Mouse (Mus musculus): Measurements from ENCODE around the gene Mief2.

Gene Mief2

DNA sequence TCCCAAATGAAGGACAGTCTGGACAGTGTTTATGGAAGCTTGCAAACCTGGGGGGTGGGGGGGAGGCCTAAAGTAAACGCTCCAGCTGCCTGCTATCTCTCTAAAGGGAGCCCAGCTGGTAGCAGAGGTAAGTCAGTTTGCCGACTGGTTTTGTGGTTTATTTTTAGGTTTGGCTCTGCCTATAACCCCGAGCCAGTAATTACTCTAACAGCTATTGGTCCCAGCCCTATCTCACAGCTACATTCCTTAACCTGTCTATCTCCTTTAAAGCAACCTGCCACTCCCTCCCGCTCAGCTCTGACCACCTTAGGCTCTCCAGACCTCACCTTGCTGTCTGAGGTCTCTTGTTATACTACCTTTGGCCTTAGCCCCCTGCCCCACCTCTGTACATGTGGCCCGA is 8.9 kb upstream of the Mief2 start:
- no peak for DNase-seq (ENCODE audit: low read depth, low spot score)

DNA sequence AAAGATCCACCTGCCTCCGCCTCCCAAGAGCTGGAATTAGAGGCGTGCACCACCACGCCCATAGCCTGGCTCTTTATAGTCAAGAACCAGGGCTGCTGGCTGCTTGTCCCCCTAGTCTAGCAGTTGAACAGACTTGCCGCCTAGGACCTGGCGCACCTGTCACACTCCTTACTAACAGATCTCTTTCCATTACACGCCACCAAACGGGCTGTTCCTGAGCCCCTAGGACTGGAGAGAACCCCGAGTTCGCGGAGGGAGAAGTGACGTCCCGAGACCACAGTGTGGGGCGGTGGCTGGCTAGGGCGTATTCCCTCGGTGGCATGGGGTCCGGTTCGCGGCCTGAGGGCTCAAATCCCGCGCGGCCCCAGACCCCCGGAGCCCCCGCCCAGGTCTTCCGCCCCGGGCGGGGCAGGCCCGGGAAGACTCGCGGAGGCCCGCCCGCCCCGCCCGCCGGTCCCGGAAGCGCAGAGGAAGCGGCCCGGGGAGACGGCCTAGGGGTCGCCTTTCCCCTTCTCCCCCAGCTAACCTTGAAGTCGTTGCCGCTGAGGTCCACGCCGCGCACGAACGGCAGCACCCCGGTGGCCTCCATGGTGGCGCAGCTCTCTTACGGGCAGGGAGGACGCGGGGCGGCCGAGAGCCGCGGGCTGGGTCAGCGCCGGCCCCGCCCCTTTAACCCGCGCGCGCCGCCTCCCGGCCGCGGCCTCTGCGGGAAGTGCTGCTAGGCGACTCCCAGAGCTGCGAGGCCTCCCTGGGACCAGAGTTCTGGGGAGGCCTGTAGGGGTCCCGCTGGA is 1.4 kb upstream of the Mief2 start, which contains the start of gene Flii:
Gene Flii, minus strand, starts transcription at position 663 of the 791 bp plus-strand sequence.
- DNase-seq (ENCODE audit: low read depth, low spot score): no peak

DNA sequence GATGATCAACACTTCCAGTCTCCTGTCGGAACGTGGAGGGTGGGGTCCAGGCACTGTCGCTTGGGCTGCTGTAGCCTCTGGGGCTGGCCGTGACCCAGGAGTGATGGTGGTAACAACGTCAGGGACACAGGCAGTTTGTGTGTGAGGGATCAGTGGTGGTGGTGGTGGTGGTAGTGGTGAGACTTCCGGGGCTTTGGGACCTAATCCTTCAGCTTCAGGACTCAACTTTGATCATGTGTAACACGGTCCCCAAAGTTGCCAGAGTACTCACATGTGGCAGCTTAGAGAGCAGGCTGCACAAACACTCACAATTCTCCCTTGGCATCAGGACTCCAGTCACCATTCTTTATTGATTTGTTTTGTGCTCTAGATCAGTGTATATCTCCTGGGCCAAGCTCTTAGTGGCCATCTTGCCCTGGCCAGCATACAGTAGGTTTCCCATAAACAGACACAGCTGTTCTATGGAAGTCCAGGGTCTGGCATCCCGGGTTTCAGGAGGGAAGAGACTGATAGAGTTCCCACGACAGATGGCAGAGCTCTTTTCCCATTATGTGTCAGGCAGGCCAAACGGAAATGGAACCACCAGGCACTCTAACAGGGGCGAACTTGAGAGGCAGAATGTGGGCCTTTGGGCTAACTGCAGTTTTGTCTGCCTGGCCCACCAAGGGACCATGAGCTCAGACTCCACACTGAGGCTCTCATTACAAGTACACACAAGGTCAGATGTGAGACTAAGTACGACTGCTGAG is 632 bp upstream of the Mief2 start:
- DNase-seq (ENCODE audit: low read depth, low spot score): no peak

DNA sequence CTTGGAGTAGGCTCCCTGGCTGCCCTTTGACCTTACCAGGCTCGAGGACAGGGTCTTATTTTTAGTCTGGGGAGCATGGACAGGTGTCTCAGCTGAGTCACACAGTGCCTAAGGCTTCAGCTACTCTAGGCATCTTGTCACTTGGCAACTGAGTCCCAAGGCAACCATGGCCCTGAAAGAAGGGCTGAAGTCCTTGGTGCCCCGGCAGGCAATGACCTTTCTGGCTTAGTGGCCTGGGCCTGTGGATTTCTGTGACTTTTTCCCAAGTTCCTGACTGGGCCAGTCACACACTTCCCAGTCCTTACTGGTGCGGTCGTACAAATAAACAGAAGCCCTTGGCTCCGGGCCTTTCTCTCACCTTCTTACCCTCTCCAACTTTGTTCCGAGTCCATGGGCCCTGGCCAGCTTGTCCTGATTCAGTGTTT is 1.0 kb downstream of the Mief2 start:
- DNase-seq (ENCODE audit: low read depth, low spot score): no peak

DNA sequence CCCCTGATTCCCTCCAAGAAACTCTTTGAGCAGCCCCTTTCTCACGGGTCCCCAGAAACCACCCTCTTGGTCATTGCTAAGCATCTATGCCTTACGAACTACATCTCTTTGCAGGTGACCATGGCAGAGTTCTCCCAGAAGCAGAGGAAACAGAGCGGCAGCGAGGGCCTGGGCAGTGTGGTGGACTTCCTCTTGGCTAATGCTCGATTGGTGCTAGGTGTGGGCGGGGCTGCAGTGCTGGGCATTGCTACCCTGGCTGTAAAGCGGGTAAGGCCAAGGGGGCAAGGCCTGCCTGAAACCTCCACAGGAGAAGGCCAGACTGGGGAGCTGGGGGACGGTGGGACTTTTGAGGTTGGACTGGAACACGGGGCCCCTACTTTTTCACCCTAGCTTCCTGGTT is 2.0 kb downstream of the Mief2 start:
- DNase-seq (ENCODE audit: low read depth, low spot score): no peak

DNA sequence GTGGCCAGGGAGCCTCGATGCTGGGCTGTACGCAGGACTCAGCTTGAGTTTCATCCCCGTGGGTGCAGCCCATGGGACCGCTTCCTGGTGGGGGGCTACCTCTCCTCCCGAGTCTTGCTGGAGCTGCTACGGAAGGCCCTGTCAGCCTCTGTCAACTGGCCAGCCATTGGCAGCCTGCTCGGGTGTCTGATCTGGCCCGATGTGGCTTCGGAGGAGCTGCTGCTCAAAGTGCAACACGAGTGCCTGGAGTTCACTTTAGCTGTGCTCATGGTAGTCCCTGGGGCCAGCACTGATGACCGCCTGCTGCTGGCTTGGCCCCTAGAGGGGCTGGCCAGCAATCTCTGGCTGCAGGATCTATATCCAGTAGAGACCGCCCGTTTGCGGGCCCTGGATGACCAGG is 3.1 kb downstream of the Mief2 start:
- DNase-seq (ENCODE audit: low read depth, low spot score): no peak

DNA sequence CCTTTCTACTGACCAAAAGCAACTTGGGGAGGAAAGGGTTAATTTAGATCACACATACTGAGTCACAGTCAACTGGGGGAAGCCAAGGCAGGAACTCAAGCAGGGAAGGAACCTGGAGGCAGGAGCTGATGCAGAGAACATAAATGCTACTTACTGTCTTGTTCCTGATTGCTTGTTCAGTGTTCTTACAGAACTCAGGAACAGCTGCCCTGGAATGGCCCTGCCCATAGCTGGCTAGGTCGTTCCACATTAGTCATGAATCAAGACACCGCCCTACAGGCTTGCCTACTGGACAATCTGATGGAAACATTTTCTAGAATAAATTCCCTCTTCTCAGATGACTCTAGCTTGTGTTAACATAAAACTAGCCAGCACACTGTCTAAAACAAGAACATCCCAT is 6.0 kb downstream of the Mief2 start:
- DNase-seq (ENCODE audit: low read depth, low spot score): no peak

DNA sequence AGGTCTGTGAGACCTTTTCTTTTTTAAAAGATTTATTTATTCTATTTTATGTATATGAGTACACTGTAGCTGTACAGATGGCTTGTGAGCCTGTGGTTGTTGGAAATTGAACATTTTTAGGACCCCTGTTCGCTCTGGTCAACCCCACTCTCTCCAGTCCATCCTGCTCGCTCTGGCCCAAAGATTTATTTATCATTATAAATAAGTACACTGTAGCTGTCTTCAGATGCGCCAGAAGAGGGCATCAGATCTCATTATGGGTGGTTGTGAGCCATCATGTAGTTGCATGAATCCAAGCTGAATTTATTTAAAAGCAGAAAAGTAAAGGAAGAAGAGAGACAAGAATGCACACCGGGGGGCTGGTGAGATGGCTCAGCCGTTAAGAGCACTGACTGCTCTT is 7.0 kb downstream of the Mief2 start:
- no peak for DNase-seq (ENCODE audit: low read depth, low spot score)

DNA sequence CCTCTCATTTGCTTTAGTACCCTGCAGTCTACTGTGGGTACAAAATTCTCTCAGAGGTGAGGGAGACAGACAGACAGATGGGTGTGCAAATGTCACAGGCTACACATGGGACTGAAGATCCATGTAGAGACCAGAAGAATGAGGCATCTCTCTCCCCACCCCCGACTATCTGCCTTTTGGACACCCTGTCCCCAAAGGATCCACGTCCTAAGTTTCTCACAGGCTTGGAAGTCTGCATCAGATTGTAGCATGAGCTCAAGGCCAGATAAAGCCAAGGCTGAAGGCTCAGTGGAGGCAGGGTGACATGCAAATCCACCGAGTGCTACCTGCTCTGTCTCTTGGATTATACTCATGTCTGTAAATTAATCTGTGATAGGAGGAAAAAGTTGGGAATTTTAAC is 8.3 kb downstream of the Mief2 start:
- DNase-seq (ENCODE audit: low read depth, low spot score): no peak

DNA sequence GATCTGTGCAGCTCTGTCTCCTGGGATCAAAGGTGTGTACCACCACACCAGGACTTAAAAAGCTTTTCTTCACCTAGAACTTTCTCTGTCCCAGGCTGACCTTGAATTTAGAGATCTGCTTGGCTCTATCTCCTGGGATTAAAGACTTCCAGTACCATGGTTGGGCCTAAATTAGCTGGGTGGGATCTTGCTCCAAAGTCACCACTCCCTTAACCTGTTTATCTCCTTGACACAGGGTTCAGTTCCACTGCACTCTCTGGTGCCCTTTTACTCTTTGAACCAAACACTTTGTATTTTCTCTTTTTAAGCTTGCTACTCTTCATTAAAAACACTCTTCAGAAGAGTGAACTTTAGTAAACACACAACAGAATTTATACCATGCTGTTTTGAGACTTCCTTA is 9.3 kb downstream of the Mief2 start:
- no peak for DNase-seq (ENCODE audit: low read depth, low spot score)

DNA sequence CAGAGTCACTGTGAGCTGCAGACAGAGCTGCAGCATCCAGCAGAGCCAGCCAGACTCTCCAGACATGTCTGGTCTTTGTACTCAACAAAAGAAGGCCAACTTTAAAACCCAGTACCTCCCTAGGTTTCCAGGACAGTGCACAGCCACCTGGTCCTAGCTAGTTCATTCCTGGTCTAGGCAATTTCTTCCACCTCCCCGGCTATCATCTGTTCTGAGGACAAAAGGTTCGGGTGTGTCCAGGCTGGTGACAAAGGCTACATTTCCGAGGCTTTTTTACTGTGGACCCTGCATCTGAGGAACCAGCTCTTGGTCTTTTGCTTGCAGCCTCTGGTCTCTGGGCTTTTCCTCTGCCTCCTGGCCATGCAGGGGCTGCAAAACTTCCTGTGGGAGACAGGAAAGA is 12.1 kb downstream of the Mief2 start:
- DNase-seq (ENCODE audit: low read depth, low spot score): no peak

DNA sequence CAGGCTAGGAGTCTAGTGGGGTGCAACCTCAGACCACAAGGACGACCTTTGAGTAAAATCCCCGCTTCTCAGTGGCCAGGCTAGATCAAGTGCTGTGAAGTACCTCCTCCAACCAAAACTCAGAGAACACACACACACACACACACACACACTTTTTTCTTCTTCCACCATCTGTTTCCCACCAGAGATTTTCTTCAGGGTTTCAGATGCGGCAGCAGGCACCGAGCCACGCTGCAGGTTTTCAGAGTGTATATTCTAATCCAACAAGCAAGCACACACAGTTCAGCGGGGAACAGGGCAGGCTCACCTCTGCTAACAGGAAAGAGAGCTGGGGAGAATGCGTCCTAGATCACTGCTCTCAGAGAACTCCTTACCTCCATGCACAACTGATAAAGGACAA is 27.4 kb downstream of the Mief2 start:
- DNase-seq (ENCODE audit: low read depth, low spot score): no peak

DNA sequence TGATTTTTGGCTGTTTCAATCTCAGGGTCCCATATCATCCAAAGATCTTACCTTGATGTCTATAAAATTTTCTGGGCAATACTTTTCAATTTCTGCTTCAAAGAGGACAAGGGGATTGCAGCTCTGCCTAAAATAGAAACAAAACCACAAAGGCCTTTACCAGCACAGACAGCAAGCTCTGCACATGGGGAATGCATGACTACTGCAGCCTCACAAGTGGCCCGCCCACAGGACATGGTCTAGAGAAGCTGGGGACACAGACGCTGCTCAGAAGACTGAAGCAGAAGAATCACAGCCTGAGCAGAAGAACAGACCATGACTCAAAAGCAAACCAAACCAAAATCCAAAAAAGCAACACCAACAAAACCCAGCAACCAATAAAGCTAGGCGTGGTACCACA is 33.5 kb downstream of the Mief2 start:
- no peak for DNase-seq (ENCODE audit: low read depth, low spot score)

DNA sequence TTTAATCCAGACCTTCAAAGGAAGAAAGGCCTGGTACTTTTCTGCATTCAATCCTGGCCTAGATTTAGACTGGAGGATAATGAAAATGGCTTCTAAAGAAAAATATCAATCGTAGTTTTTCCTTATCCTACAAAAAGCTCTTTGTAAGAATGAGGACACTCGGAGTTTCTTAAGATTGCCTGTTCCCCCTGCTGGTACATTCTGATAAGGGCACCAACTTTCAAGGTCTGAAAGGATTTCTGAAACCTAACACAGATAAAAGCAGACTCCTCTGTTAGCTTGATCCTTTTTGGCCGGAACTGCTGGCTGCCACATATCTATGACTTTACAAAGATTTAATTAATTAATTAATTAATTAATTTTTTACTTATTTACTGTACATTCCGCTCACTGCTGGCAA is 38.8 kb downstream of the Mief2 start:
- no peak for DNase-seq (ENCODE audit: low read depth, low spot score)

DNA sequence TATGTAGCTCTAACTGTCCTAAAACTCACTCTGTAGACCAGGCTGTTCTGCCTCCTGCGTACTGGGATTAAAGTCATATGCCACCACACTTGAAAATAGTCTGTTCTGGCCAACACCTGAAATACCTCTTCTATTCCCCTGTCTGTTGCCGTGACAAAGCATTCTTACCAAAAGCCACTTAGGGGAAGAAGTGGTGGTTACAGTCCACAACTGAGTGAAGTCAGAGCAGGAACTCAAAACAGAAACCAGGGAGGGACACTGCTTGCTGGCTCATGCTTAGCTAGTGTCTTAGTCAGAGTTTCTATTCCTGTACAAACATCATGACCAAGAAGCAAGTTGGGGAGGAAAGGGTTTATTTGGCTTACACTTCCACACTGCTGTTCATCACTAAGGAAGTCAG is 41.1 kb downstream of the Mief2 start:
- no peak for DNase-seq (ENCODE audit: low read depth, low spot score)

DNA sequence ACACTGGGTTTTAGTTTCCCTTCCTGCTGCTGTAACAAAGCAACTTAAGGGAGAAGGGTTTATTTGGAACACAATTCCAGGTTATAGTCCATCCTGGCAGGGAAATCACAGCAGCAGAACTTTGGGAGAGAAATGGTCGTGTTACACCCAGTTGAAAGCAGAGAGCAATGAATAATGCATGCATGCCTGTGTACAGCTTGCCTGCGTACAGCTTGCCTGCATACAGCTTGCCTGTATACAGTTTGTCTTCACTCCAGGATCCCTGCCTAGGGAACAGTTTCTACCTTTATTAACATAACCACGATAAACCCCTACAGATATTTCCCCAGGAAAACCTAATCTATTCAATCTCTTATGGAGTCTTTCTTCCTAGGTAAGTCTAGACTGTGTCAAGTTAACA is 42.6 kb downstream of the Mief2 start:
- no peak for DNase-seq (ENCODE audit: low read depth, low spot score)

DNA sequence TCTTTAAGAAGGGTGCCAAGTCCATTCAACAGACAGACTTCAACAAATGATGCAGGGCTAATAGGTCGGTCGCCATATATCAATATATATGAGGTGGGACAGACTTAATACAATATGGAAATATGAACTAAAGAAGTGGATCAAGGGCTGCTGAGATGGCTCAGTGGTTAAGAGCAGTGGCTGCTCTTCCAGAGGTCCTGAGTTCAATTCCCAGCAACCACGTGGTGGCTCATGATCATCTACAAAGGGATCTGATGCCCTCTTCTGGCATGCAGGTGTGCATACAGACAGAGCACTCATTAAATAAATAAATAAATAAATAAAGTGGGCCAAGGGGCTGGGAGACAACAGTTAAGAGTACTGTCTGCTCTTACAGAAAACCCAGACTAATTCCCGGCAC is 44.0 kb downstream of the Mief2 start:
- DNase-seq (ENCODE audit: low read depth, low spot score): no peak

DNA sequence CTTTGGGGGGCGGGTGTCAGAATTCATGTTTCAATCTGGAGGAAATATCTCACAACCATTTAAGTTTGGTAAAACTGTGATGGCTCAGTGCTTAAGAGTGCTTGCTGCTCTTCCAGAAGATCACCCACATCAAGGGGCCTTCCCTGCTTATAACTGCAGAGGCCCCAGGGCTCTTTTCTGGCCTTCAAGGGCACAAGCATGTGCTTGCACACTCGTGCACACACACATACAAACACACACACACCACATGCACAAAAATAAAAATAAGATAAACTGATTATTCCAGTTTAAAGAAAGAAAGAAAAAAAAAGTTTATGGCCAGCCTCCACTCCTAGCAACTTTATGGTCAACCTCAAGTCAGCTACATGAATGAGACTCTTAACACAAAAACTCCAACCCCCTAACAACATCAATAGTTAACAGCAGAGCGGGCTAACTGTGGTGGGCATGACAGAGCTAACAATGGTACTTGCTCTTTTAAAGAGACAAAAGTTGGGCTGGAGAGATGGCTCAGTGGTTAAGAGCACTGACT is 46.0 kb downstream of the Mief2 start:
- DNase-seq (ENCODE audit: low read depth, low spot score): no peak

DNA sequence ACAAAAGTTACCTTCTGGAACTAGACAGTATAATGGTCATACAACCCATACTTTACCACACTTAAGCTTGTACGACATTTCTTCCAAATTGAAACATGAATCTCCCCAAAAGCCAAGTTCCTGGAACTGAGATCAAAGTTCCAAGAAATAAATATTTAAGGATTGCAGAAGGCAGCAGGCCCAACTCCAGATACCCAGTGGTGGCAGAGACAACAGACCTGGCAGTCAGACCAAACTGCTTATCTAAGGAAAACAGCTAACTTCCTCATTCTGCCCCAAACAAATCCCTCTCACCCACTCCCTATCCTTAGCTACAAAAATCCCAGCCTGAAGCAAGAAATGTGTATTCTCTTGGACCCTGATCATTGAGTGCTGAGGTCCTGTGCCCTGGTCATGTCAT is 46.6 kb downstream of the Mief2 start:
- DNase-seq (ENCODE audit: low read depth, low spot score): no peak

DNA sequence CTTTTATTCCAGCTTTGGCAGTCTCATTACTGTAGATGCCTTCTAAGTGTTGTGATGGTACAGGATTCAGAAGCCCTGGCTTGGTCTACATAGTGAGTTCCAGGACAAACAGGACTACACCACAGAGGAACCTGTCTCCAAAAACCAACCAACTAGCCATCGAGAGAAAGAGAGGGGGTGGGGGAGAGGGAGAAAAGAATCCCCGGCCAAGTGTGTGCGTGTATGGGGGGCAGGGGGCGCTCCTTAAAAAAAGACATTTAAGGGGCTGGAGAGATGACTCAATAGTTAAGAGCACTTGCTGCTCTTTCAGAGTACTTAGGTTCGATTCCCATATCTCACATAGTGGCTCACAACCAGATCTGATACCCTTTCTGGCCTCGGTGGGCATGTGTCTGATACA is 47.4 kb downstream of the Mief2 start:
- no peak for DNase-seq (ENCODE audit: low read depth, low spot score)

DNA sequence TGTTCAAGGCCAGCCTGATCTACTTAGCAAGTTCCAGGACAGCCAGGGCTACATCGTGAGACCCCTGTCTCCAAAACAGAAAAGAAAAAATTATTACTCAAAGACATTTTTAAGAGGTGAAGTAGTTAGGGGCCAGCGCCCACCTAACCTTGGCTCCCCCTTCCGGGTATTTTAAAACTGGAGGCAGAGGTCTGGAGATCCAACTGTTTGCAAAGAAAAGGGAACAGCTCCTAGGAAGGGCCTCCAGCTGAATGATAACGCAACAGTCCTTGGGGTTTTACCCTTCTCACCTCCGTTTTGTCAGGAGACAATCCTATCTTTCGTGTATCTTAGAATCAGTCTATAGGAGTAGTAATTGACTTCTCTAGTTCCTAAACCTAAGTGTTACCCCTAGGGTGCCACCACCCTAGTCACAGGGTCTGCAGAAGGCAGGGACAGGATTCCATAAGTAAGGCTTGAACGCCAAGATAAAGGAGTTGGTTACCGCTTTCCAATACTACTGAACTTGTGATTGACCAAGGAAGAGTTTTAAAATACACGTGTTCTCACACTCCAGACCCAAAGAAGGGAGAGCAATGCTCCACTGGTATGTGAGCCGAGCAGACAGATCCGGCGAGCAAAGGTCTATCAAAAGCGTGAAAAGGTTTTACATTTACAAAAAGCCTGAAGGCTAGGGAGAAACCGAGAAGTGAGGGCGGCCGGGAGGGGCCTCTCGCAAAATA is 48.1 kb downstream of the Mief2 start:
- no peak for DNase-seq (ENCODE audit: low read depth, low spot score)
